Mouse (Mus musculus) stomach, postnatal 0 days (tissue): ENCODE measurements around the gene Mrps14. TPM values are rescaled to one million over a fixed set of nuclear protein-coding genes. Genes with fewer than 3 reads are reported as not detected.

Experiments used
- ATAC-seq: fragments of 200-750 bp; cut with Nextera tagmentation; 2 replicates; pipeline ENCODE4 v1.8.0; 2017; ENCODE audit not compliant: low FRiP score, low TSS enrichment
- DNase-seq: peaks from one replicate; pipeline ENCODE4 v3.0.0-alpha.2; 2016; ENCODE audit warnings: low spot score
- H3K27ac ChIP-seq: fragments of 300-500 bp; sonication (generic); replicated peaks from 2 replicates; pipeline ENCODE4 v1.5.1; 2014; ENCODE audit warnings: mild to moderate bottlenecking, control low read depth
- H3K27me3 ChIP-seq: fragments of 300-500 bp; sonication (generic); 2 replicates; pipeline ENCODE4 v1.6.1; 2014; ENCODE audit warnings: low read length; ENCODE audit not compliant: control insufficient read depth, insufficient read depth
- H3K36me3 ChIP-seq: fragments of 300-500 bp; sonication (generic); 2 replicates; pipeline ENCODE4 v1.6.1; 2014; ENCODE audit warnings: low read length, mixed read lengths; ENCODE audit not compliant: control insufficient read depth, insufficient read depth
- H3K4me1 ChIP-seq: fragments of 300-500 bp; sonication (generic); replicated peaks from 2 replicates; pipeline ENCODE4 v1.6.1; 2014; ENCODE audit warnings: antibody characterized with exemption; ENCODE audit not compliant: control insufficient read depth, insufficient read depth
- H3K4me2 ChIP-seq: fragments of 300-500 bp; sonication (generic); replicated peaks from 2 replicates; pipeline ENCODE4 v1.6.1; 2014; ENCODE audit warnings: low read depth, mild to moderate bottlenecking, control low read depth, moderate library complexity
- H3K4me3 ChIP-seq: fragments of 300-500 bp; sonication (generic); 2 replicates; pipeline ENCODE4 v1.5.1; 2014; ENCODE audit warnings: low read depth, low read length, control low read depth
- H3K9ac ChIP-seq: fragments of 300-500 bp; sonication (generic); 2 replicates; pipeline ENCODE4 v1.6.1; 2014; ENCODE audit warnings: mild to moderate bottlenecking, low read length, control low read depth, mixed read lengths
- H3K9me3 ChIP-seq: fragments of 300-500 bp; sonication (generic); 2 replicates; pipeline ENCODE4 v1.6.1; 2016; ENCODE audit warnings: low read length; ENCODE audit not compliant: control insufficient read depth
- CTCF ChIP-seq: IDR thresholded peaks from 2 replicates; pipeline ENCODE4 v1.5.1; 2016; ENCODE audit warnings: antibody characterized with exemption, low read depth, mild to moderate bottlenecking, moderate library complexity
- EP300 ChIP-seq: optimal IDR thresholded peaks from 2 replicates; pipeline ENCODE3; 2016; ENCODE audit warnings: antibody characterized with exemption
- WGBS: fragments of 180-500 bp; shearing (Covaris S2); extraction: QIAGEN DNeasy Blood & Tissue Kit; methylation state at CpG from one replicate; pipeline ENCODE4 v1.1.7; 2014; 5-methylcytosine and 5-hydroxymethylcytosine counted together
- polyA plus RNA-seq: library from polyadenylated mRNA; unstranded; fragments of >200 nt; fragmentation: Nextera tagmentation; extraction: Ambion mirVana; gene quantifications from 2 replicates; pipeline ENCODE4 v1.2.1, GENCODE M21; 2015

Mrps14 gene
- polyA plus RNA-seq, 1 experiment from 2014 or later, result 259 TPM

DNA sequence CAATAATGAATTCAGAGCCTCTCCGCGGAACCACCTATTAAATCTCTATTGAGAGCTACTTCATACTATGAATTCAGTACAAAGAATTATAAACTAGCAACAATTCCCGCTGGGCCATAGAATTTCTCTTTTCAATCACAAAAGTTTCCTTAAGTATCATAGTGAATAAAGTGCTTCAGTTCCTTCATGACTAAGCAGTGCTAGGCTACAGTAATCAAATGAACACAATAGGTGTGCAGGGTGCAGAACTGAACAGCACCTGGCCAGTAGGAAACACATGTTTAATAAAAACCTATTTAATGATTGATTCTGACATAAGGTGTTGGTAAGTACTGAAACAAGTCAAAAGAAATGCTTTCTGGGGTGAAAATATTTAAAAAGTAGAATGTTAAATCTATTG lies 37.1 kb downstream of the Mrps14 start:
- Histone ChIP-seq H3K27ac (no peak overlapping the region), H3K9me3 (no peaks in the 10 kb centered on the region), H3K4me3 (no peak overlapping the region), H3K4me1 (no peaks in the 10 kb centered on the region), H3K9ac (no peak overlapping the region), H3K27me3 (no peaks in the 10 kb centered on the region), H3K4me2 (no peak overlapping the region), H3K36me3 (no peaks in the 10 kb centered on the region)
- TF ChIP-seq EP300, result no peak
- TF ChIP-seq CTCF, result no peak
- no peak for ATAC-seq
- 89% methylated on average over 3 of the region's 3 CpGs for WGBS
- no peak for DNase-seq

DNA sequence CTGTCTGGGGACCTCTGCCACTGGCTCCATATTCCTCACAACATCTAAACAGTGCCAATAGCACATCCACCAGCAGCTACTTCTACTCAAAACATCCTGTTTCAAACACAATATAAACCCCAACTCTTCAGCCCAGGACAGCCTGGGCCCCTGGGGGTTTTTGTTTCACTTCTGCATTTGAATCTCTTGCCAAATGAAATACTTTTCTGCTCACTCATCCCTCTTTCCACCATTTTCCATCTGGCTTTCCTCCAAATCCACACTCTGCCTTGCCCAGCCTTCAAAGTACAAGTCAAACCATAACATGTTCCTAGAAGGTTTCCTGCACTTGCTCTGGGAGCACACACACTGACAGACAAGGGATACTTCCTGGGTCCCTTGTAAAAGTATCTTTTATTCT lies 38.9 kb downstream of the Mrps14 start:
- Histone ChIP-seq H3K4me1 (no peaks in the 10 kb centered on the region), H3K9me3 (no peaks in the 10 kb centered on the region), H3K27me3 (no peaks in the 10 kb centered on the region), H3K9ac (no peak overlapping the region), H3K36me3 (no peaks in the 10 kb centered on the region), H3K27ac (no peak overlapping the region; the same call in 1 of the 2 replicates), H3K4me2 (no peak overlapping the region), H3K4me3 (no peak overlapping the region)
- TF ChIP-seq EP300 (no peak), CTCF (no peak)
- ATAC-seq (peak; percentile 59; the same call in 1 of the 2 replicates), DNase-seq (no peak)

DNA sequence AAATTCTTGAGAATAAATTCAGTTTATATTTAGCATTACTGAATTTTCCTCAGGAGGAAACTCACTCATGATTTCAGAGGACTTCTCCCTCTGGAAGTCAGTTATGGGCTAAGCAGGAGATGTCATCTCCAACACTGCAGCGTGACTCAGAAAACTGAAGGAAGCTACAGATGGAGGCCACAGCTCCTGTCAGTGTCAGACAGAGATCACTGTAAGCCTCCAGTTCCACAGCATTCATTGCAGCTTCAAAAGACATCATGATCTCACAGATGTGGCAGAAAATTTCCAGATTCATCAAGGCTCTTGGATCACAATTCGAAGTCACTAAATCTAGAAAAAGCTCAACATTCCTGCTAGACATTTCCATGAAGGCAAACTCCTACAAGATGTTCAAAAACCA lies 43.0 kb downstream of the Mrps14 start:
- Histone ChIP-seq H3K9me3 (no peaks in the 10 kb centered on the region), H3K4me2 (no peak overlapping the region), H3K9ac (no peak overlapping the region), H3K4me3 (no peak overlapping the region), H3K27me3 (no peaks in the 10 kb centered on the region), H3K36me3 (no peaks in the 10 kb centered on the region), H3K27ac (no peak overlapping the region), H3K4me1 (no peaks in the 10 kb centered on the region)
- ATAC-seq (no peak), DNase-seq (no peak)
- TF ChIP-seq CTCF (no peak), EP300 (no peak)
- 93% methylated on average over 2 of the region's 2 CpGs for WGBS

DNA sequence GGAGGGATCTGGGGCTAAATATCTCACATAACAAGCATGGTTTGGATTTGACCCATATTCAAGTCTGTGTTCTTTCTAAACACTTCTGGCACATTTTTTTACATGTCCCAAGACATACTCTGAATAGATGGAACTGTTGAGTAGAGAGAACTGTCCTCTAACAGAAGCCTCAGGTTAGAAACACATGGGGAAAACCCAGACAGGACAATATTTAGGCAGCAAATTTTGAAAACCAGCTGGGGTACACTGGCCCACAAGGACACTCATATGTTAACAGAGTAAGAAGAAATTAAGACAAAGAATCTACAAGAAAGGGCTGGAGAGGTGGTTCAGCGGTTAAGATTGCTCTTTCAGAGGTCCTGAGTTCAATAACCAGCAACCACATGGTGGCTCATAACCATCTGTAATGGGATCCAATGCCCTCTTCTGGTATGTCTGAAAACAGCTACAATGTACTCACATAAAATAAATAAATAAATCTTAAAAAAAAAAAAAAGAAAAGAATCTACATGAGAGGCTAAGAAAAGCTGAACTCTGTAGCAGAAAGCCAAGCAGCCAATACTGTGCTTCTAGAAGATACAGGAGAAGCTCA lies 43.9 kb downstream of the Mrps14 start:
- Histone ChIP-seq H3K4me2 (no peak overlapping the region), H3K27me3 (no peaks in the 10 kb centered on the region), H3K9me3 (no peaks in the 10 kb centered on the region), H3K36me3 (no peaks in the 10 kb centered on the region), H3K27ac (no peak overlapping the region), H3K4me1 (no peaks in the 10 kb centered on the region), H3K9ac (no peak overlapping the region), H3K4me3 (no peak overlapping the region)
- DNase-seq, result no peak
- no peak for ATAC-seq
- 96% methylated on average over 1 of the region's 1 CpGs for WGBS
- no peak; the same call in 1 of the 2 replicates for TF ChIP-seq CTCF
- TF ChIP-seq EP300, result no peak

DNA sequence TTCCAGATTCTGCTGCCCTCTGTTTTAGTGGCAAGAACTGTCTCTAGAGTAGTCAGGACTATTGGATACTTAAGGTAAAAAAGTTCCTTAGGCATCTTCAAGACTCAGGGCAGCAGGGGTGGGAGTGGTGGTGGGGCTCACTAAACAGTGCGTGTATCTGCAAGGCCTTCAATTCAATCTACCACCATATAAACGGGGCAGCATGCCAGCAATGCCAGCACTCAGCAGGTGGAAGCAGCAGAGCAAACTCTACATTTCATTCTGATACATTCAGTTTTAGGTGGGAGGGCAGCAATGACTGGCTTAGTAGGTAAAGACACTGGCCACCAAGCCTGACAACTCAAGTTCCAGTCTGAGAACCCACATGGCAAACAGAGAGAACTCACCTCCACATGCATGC lies 45.1 kb downstream of the Mrps14 start:
- Histone ChIP-seq H3K9me3 (no peaks in the 10 kb centered on the region), H3K4me3 (no peak overlapping the region), H3K27me3 (no peaks in the 10 kb centered on the region), H3K36me3 (no peaks in the 10 kb centered on the region), H3K27ac (no peak overlapping the region), H3K4me1 (no peaks in the 10 kb centered on the region), H3K4me2 (no peak overlapping the region), H3K9ac (no peak overlapping the region)
- ATAC-seq (no peak), DNase-seq (no peak)
- 94% methylated on average over 2 of the region's 2 CpGs for WGBS
- no peak for TF ChIP-seq EP300
- TF ChIP-seq CTCF, result no peak

DNA sequence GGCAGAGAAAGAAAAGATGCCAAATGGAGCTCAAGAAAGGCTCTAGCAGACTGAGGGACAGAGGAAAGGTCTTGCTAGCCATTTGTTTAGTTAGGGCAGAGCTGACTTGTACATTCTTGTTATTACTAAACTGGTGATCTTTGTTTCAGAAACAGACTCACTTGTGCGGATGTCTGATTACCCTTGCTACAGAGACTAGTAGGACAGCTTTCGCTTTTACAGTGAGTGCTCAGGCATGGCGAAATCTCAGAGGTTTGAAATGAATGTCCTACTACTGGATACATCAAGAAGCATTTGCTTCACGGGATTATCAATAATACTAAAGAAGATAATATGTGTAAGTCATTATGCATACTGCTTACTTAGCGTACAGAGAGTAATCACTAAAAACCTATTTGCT lies 49.7 kb downstream of the Mrps14 start:
- ATAC-seq (no peak), DNase-seq (no peak)
- 80% methylated on average over 5 of the region's 5 CpGs for WGBS
- TF ChIP-seq EP300 (no peak), CTCF (no peak)
- H3K9ac ChIP-seq, result no peak overlapping the region
- no peaks in the 10 kb centered on the region for H3K36me3 ChIP-seq
- H3K4me2 ChIP-seq, result no peak overlapping the region
- H3K27me3 ChIP-seq, result no peaks in the 10 kb centered on the region
- no peaks in the 10 kb centered on the region for H3K9me3 ChIP-seq
- H3K4me3 ChIP-seq, result no peak overlapping the region
- no peak overlapping the region for H3K27ac ChIP-seq
- H3K4me1 ChIP-seq, result no peaks in the 10 kb centered on the region
